In the genomic region with DNA sequence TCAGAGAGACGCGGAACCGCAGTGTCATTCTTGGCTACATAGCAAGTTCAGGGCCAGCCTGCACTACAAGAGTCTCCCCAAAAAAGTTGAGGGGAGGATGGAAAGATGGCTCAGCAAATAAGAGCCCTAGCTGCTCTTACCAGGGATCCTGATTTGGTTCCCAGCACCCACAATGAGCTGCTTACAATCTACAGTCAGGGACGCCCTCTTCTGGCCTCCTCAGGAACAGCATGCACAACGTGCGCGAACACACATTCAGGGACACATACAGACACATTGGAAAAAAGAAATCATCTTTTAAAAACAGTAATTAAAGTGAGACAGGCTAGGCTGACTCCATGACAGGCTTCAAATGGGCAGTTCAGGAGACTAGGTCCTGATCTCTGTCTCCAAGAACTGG, we compare ENCODE assay signal across 26 mouse cellular contexts. TPM values are rescaled to one million over a fixed set of nuclear protein-coding genes. Genes with fewer than 3 reads are reported as not detected.
DNase-seq lines count a peak whose midpoint lies in the region; ATAC-seq and TF ChIP-seq lines count a peak whose summit lies in the region.
"Had no signal": no experiment of that assay in that cellular context is flagged by ENCODE, and none has a peak within 500 bp of the region (broad histone marks: within the 10 kb centered on the region; RNA-seq: fewer than 3 reads in every experiment).

No protein-coding gene starts in this region.

- H3K9me3 ChIP-seq in stomach, postnatal 0 days (ENCODE audit: control insufficient read depth, low read length), result no peaks in the 10 kb centered on the region
- no peaks in the 10 kb centered on the region for H3K9me3 ChIP-seq in forebrain, embryonic 12.5 days
- H3K9me3 ChIP-seq: forebrain, embryonic 15.5 days had no signal

- no peak overlapping the region for H3K4me3 ChIP-seq in gastrocnemius, adult 2 months
- H3K4me3 ChIP-seq in testis, adult 2 months (ENCODE audit: control insufficient read depth, low read depth, low read length), result no peak overlapping the region
- H3K4me3 ChIP-seq in stomach, postnatal 0 days (ENCODE audit: low read depth, low read length), result no peak overlapping the region
- no peak overlapping the region for H3K4me3 ChIP-seq in forebrain, embryonic 12.5 days (replicated peaks)
- H3K4me3 ChIP-seq: forebrain, embryonic 15.5 days; heart, embryonic 12.5 days; heart, embryonic 15.5 days had no signal

- no peak for ATAC-seq in stomach, postnatal 0 days (ENCODE audit: low FRiP score, low TSS enrichment)
- no peak for ATAC-seq in forebrain, embryonic 12.5 days (ENCODE audit: low FRiP score)
- ATAC-seq: activated CD4-positive, CD25-positive, alpha-beta regulatory T cell, adult 4 months; forebrain, embryonic 15.5 days; hindbrain, postnatal 0 days; inflammation-experienced regulatory T-cells, adult 6 months; intestine, embryonic 16.5 days; Patski had no signal

- TF ChIP-seq CTCF in gastrocnemius, adult 2 months (IDR thresholded peaks at IDR 0.05), result peak; percentile 27
- TF ChIP-seq CTCF in testis, adult 2 months (IDR thresholded peaks at IDR 0.05; ENCODE audit: control insufficient read depth, insufficient read depth, insufficient replicate concordance, low read depth, low read length), result peak; percentile 83; the same call in 1 of the 2 replicates
- TF ChIP-seq CTCF in stomach, postnatal 0 days (IDR thresholded peaks at IDR 0.05; ENCODE audit: low read depth), result 0 out of 2 replicates have a peak, but pooled peaks have one; percentile 6

- TF ChIP-seq POLR2A in testis, adult 2 months (IDR thresholded peaks at IDR 0.05; ENCODE audit: control insufficient read depth, low read depth, low read length), result no peak

- DNase-seq in gastrocnemius, adult 2 months, result no peak
- DNase-seq in gastrocnemius, postnatal 36 days, result no peak
- no peak for DNase-seq in testis, postnatal 10 days (ENCODE audit: low spot score)
- DNase-seq in R1 (ENCODE audit: low read depth, low spot score), result peak; percentile 79
- no peak for DNase-seq in stomach, postnatal 0 days (ENCODE audit: low spot score)
- no peak for DNase-seq in urinary bladder, postnatal 10 days (ENCODE audit: low spot score)
- DNase-seq: adrenal gland, adult 8-10 months; adrenal gland, postnatal 36 days; cerebellum, adult 18-20 months; cerebellum, adult 9-10 months; cerebellum, postnatal 14 days; gastrocnemius, postnatal 10 days; heart, adult 11 months; heart, postnatal 10 days; heart, postnatal 4 days had no signal

- WGBS in stomach, postnatal 0 days, result 90% methylated on average over 7 of the region's 7 CpGs
- WGBS in forebrain, embryonic 12.5 days, result 85% methylated on average over 7 of the region's 7 CpGs

- TF ChIP-seq EP300 in stomach, postnatal 0 days (optimal IDR thresholded peaks at IDR 0.05), result no peak

- no peaks in the 10 kb centered on the region for H3K36me3 ChIP-seq in testis, adult 2 months (ENCODE audit: control insufficient read depth, insufficient read depth, low read length)
- H3K36me3 ChIP-seq in stomach, postnatal 0 days (ENCODE audit: control insufficient read depth, insufficient read depth, low read length), result no peaks in the 10 kb centered on the region
- H3K36me3 ChIP-seq in forebrain, embryonic 12.5 days (replicated peaks), result no peaks in the 10 kb centered on the region
- H3K36me3 ChIP-seq: forebrain, embryonic 15.5 days; heart, embryonic 12.5 days; heart, embryonic 15.5 days had no signal

- peaks cover 5% of the 10 kb centered on the region for H3K4me1 ChIP-seq in testis, adult 2 months (ENCODE audit: control insufficient read depth, insufficient read depth, low read length)
- no peaks in the 10 kb centered on the region for H3K4me1 ChIP-seq in stomach, postnatal 0 days (replicated peaks; ENCODE audit: control insufficient read depth, insufficient read depth)
- H3K4me1 ChIP-seq in forebrain, embryonic 12.5 days, result no peaks in the 10 kb centered on the region
- H3K4me1 ChIP-seq: heart, embryonic 12.5 days; heart, embryonic 15.5 days had no signal

- no peak overlapping the region for H3K9ac ChIP-seq in stomach, postnatal 0 days (ENCODE audit: low read length)
- no peak overlapping the region for H3K9ac ChIP-seq in forebrain, embryonic 12.5 days
- H3K9ac ChIP-seq: forebrain, embryonic 15.5 days; heart, embryonic 12.5 days; heart, embryonic 15.5 days; hindbrain, embryonic 14.5 days had no signal

- no peaks in the 10 kb centered on the region for H3K27me3 ChIP-seq in testis, adult 2 months (ENCODE audit: control insufficient read depth, insufficient read depth, low read length)
- H3K27me3 ChIP-seq in stomach, postnatal 0 days (ENCODE audit: control insufficient read depth, insufficient read depth, low read length), result no peaks in the 10 kb centered on the region
- no peaks in the 10 kb centered on the region for H3K27me3 ChIP-seq in forebrain, embryonic 12.5 days
- H3K27me3 ChIP-seq: forebrain, embryonic 15.5 days; heart, embryonic 12.5 days; heart, embryonic 15.5 days had no signal

- intact Hi-C loops in gastrocnemius, adult 2 months (cut with DNase I), result no loop called here
- intact Hi-C loops in gastrocnemius, postnatal 36 days (cut with DNase I), result no loop called here

- H3K4me2 ChIP-seq in stomach, postnatal 0 days (replicated peaks; ENCODE audit: low read depth), result no peak overlapping the region
- no peak overlapping the region for H3K4me2 ChIP-seq in forebrain, embryonic 12.5 days
- H3K4me2 ChIP-seq: forebrain, embryonic 15.5 days; heart, embryonic 12.5 days; heart, embryonic 15.5 days; hindbrain, embryonic 14.5 days had no signal

- 0 out of 2 replicates have a peak overlapping the region, but pooled peaks have one; percentile 40 for H3K27ac ChIP-seq in gastrocnemius, adult 2 months
- H3K27ac ChIP-seq in testis, adult 2 months (ENCODE audit: control insufficient read depth, insufficient read depth, low read depth, low read length), result no peak overlapping the region
- no peak overlapping the region for H3K27ac ChIP-seq in stomach, postnatal 0 days (replicated peaks)
- H3K27ac ChIP-seq in forebrain, embryonic 12.5 days, result no peak overlapping the region
- H3K27ac ChIP-seq: forebrain, embryonic 15.5 days; heart, embryonic 15.5 days; hindbrain, embryonic 14.5 days; hindbrain, postnatal 0 days had no signal

RNA-seq across cellular contexts. Expression of a gene that starts 33.9 kb away (rescaled TPM):
- 100 to 1,000 TPM in 1 of 2 experiments, 10 to 100 TPM in 1; 95.9 to 126 TPM for total RNA-seq in gastrocnemius, adult 2 months (2021)
- 100 to 1,000 TPM in 1 of 2 experiments, 10 to 100 TPM in 1; 93.4 to 109 TPM for total RNA-seq in gastrocnemius, postnatal 36 days (2021)
- polyA plus RNA-seq in testis, adult 2 months (2012; rRNA removed), result 13.5 and 15.4 TPM in 2 replicates
- 59.4 and 61.9 TPM in 2 replicates for polyA plus RNA-seq in stomach, postnatal 0 days (2015; fragmentation: Nextera tagmentation; extraction: Ambion mirVana)
- polyA plus RNA-seq in forebrain, embryonic 12.5 days (2016; fragmentation: Nextera tagmentation; extraction: Ambion mirVana), result 148 and 164 TPM in 2 replicates

RNA-seq across cellular contexts. Expression of a gene that starts 37.9 kb away (rescaled TPM):
- total RNA-seq in gastrocnemius, adult 2 months (2021), result 10 to 100 TPM; 52.8 to 70.8 TPM
- total RNA-seq in gastrocnemius, postnatal 36 days (2021), result 10 to 100 TPM; 54.6 to 58.8 TPM
- polyA plus RNA-seq in testis, adult 2 months (2012; rRNA removed), result 28.6 and 31.2 TPM in 2 replicates
- polyA plus RNA-seq in stomach, postnatal 0 days (2015; fragmentation: Nextera tagmentation; extraction: Ambion mirVana), result 33.0 and 34.5 TPM in 2 replicates
- polyA plus RNA-seq in forebrain, embryonic 12.5 days (2016; fragmentation: Nextera tagmentation; extraction: Ambion mirVana), result 83.9 and 89.0 TPM in 2 replicates

Comparison
In these comparisons a context has a peak if more than half of its experiments do, and no peak if none do; other contexts are left out.
1. CTCF ChIP-seq: peak in every context shown above with its lines; median percentile 83 in testis, adult 2 months; 27 in gastrocnemius, adult 2 months; 6 in stomach, postnatal 0 days.